In the genomic region with DNA sequence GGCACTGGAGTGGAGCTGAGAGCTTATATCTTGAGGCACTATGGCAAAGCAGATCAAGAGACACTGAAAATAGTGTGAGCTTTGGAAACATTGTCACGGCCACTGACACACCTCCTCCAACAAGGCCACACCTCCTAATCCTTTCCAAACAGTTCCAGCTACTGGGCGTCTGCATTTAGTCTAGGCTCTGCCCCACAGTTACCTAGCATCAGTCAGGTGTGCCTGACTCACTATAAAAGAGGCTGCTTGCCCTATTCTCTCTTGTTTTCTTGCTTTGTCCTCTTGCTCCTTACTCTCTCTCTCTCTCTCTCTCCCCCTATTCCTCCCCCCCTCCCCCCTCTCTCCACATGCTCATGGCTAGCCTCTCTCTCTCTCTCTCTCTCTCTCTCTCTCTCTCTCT, we compare ENCODE assay signal across 23 mouse cellular contexts.
DNase-seq lines count a peak whose midpoint lies in the region; ATAC-seq and TF ChIP-seq lines count a peak whose summit lies in the region.
"Had no signal": no experiment of that assay in that cellular context is flagged by ENCODE, and none has a peak within 500 bp of the region (broad histone marks: within the 10 kb centered on the region; RNA-seq: fewer than 3 reads in every experiment).

No protein-coding gene starts in this region.

- no peaks in the 10 kb centered on the region for H3K9me3 ChIP-seq in midbrain, postnatal 0 days (ENCODE audit: low read length)
- H3K9me3 ChIP-seq: embryonic facial prominence, embryonic 15.5 days; forebrain, embryonic 10.5 days; forebrain, embryonic 12.5 days had no signal

- no peak for TF ChIP-seq CTCF in midbrain, postnatal 0 days (IDR thresholded peaks at IDR 0.05)

- WGBS in midbrain, postnatal 0 days = 80% methylated on average over 2 of the region's 2 CpGs

- H3K4me3 ChIP-seq in midbrain, postnatal 0 days (ENCODE audit: low read depth, low read length) = no peak overlapping the region
- H3K4me3 ChIP-seq: embryonic facial prominence, embryonic 13.5 days; embryonic facial prominence, embryonic 15.5 days; erythroblast, embryonic 14.5 days; forebrain, embryonic 10.5 days; forebrain, embryonic 12.5 days had no signal

- no peak overlapping the region for H3K4me2 ChIP-seq in midbrain, postnatal 0 days (ENCODE audit: low read depth, low read length, poor library complexity, severe bottlenecking)
- H3K4me2 ChIP-seq: embryonic facial prominence, embryonic 13.5 days; embryonic facial prominence, embryonic 15.5 days; forebrain, embryonic 12.5 days had no signal

- H3K27ac ChIP-seq in midbrain, postnatal 0 days (ENCODE audit: low read depth, low read length) = no peak overlapping the region
- H3K27ac ChIP-seq: embryonic facial prominence, embryonic 13.5 days; embryonic facial prominence, embryonic 15.5 days; forebrain, embryonic 10.5 days; forebrain, embryonic 12.5 days had no signal

- H3K4me1 ChIP-seq in midbrain, postnatal 0 days (ENCODE audit: insufficient read depth, low read length) = no peaks in the 10 kb centered on the region
- H3K4me1 ChIP-seq: embryonic facial prominence, embryonic 13.5 days; embryonic facial prominence, embryonic 15.5 days had no signal

- H3K27me3 ChIP-seq in midbrain, postnatal 0 days (ENCODE audit: insufficient read depth, low read length) = no peaks in the 10 kb centered on the region
- H3K27me3 ChIP-seq: CH12.LX; embryonic facial prominence, embryonic 13.5 days; embryonic facial prominence, embryonic 15.5 days; forebrain, embryonic 12.5 days had no signal

- H3K9ac ChIP-seq in midbrain, postnatal 0 days (replicated peaks; ENCODE audit: low read length, poor library complexity, severe bottlenecking) = no peak overlapping the region
- H3K9ac ChIP-seq: embryonic facial prominence, embryonic 13.5 days; embryonic facial prominence, embryonic 15.5 days; forebrain, embryonic 12.5 days had no signal

- no peak for ATAC-seq in CD4-positive, CD25-positive, alpha-beta regulatory T cell, adult 4 months
- no peak for ATAC-seq in midbrain, postnatal 0 days (ENCODE audit: low FRiP score)
- ATAC-seq: forebrain, embryonic 14.5 days; forebrain, embryonic 16.5 days had no signal

- H3K36me3 ChIP-seq in midbrain, postnatal 0 days (ENCODE audit: insufficient read depth, low read length) = no peaks in the 10 kb centered on the region
- H3K36me3 ChIP-seq: embryonic facial prominence, embryonic 13.5 days; embryonic facial prominence, embryonic 15.5 days; forebrain, embryonic 10.5 days; forebrain, embryonic 12.5 days had no signal

- DNase-seq in ES-CJ7 (ENCODE audit: low read depth, low spot score) (peak; percentile 72), R1 (ENCODE audit: low read depth, low spot score) (peak; percentile 86)
- DNase-seq in midbrain, postnatal 0 days (ENCODE audit: low spot score) = no peak
- DNase-seq in thymus, postnatal 0 days (ENCODE audit: low spot score) = no peak
- DNase-seq: adrenal gland, adult 2 months; adrenal gland, postnatal 10 days; adrenal gland, postnatal 25 days; cerebellum, adult 11 months; cerebellum, adult 18-20 months; cerebellum, adult 8-10 months; cerebellum, adult 9-11 months; cerebellum, postnatal 14 days; cerebellum, postnatal 36 days; embryo, embryonic 11 days had no signal

Comparison
In these comparisons a context has a peak if more than half of its experiments do, and no peak if none do; other contexts are left out.
1. DNase-seq: peak in ES-CJ7 (single experiment) and R1 (single experiment); none in midbrain, postnatal 0 days (single experiment) and thymus, postnatal 0 days (single experiment).